Mouse (Mus musculus): ENCODE results near the gene Tacc2. TPM values are rescaled to one million over a fixed set of nuclear protein-coding genes. Genes with fewer than 3 reads are reported as not detected.

Tacc2 gene
- polyA plus RNA-seq, 1 experiment from 2014 or later: 53.7 TPM

Other genes starting within 250 kb of the Tacc2 start
- 62.8 and 63.3 TPM in 2 replicates for gene Ate1, start 57.1 kb upstream of the Tacc2 start, polyA plus RNA-seq (2016; fragmentation: Nextera tagmentation; extraction: Ambion mirVana)
- gene Nsmce4a, start 4.3 kb upstream of the Tacc2 start, polyA plus RNA-seq (2016; fragmentation: Nextera tagmentation; extraction: Ambion mirVana): 138 and 142 TPM in 2 replicates
- 0.15 and 0.18 TPM in 2 replicates for gene Btbd16, start 196.6 kb downstream of the Tacc2 start, polyA plus RNA-seq (2016; fragmentation: Nextera tagmentation; extraction: Ambion mirVana)